ENCODE assay signal across 15 mouse cellular contexts in genomic region chr3:87149425-87149824, GRCm38 (mm10). TPM values are rescaled to one million over a fixed set of nuclear protein-coding genes. Genes with fewer than 3 reads are reported as not detected.
DNase-seq lines count a peak whose midpoint lies in the region; ATAC-seq lines count a peak whose summit lies in the region.
"Had no signal": no experiment of that assay in that cellular context is flagged by ENCODE, and none has a peak within 500 bp of the region (broad histone marks: within the 10 kb centered on the region; RNA-seq: fewer than 3 reads in every experiment).

No protein-coding gene starts in this region.

- H3K27ac ChIP-seq in heart, embryonic 10.5 days = peak overlapping the region; percentile 96
- H3K27ac ChIP-seq in kidney, embryonic 15.5 days = peak overlapping the region; percentile 98
- H3K27ac ChIP-seq in limb, embryonic 10.5 days = peak overlapping the region; percentile 94

- no peaks in the 10 kb centered on the region for H3K9me3 ChIP-seq in heart, embryonic 10.5 days
- H3K9me3 ChIP-seq in kidney, embryonic 15.5 days (replicated peaks) = no peaks in the 10 kb centered on the region
- H3K9me3 ChIP-seq in limb, embryonic 10.5 days (replicated peaks) = no peaks in the 10 kb centered on the region

- H3K4me3 ChIP-seq in heart, embryonic 10.5 days = no peak overlapping the region
- H3K4me3 ChIP-seq in kidney, embryonic 15.5 days (replicated peaks) = no peak overlapping the region
- no peak overlapping the region for H3K4me3 ChIP-seq in limb, embryonic 10.5 days
- H3K4me3 ChIP-seq: erythroblast, embryonic 14.5 days had no signal

- H3K36me3 ChIP-seq in heart, embryonic 10.5 days = peaks cover 17% of the 10 kb centered on the region; the same call in 1 of the 2 replicates
- H3K36me3 ChIP-seq in kidney, embryonic 15.5 days = peaks cover 3% of the 10 kb centered on the region; the same call in 1 of the 2 replicates
- peaks cover 34% of the 10 kb centered on the region for H3K36me3 ChIP-seq in limb, embryonic 10.5 days

- no peak overlapping the region for H3K4me2 ChIP-seq in kidney, embryonic 15.5 days

- 54% methylated on average over 10 of the region's 10 CpGs for WGBS in heart, embryonic 10.5 days
- WGBS in kidney, embryonic 15.5 days = 64% methylated on average over 10 of the region's 10 CpGs
- WGBS in limb, embryonic 10.5 days = 83% methylated on average over 10 of the region's 10 CpGs

- peaks cover 70% of the 10 kb centered on the region for H3K4me1 ChIP-seq in heart, embryonic 10.5 days
- peaks cover 66% of the 10 kb centered on the region for H3K4me1 ChIP-seq in kidney, embryonic 15.5 days
- peaks cover 74% of the 10 kb centered on the region for H3K4me1 ChIP-seq in limb, embryonic 10.5 days

- no peaks in the 10 kb centered on the region for H3K27me3 ChIP-seq in heart, embryonic 10.5 days (ENCODE audit: insufficient read depth, poor library complexity, severe bottlenecking)
- no peaks in the 10 kb centered on the region for H3K27me3 ChIP-seq in kidney, embryonic 15.5 days
- H3K27me3 ChIP-seq in limb, embryonic 10.5 days (ENCODE audit: low read depth, poor library complexity, severe bottlenecking) = no peaks in the 10 kb centered on the region

- no peak overlapping the region for H3K9ac ChIP-seq in kidney, embryonic 15.5 days

- no peak for ATAC-seq in kidney, embryonic 15.5 days (replicated peaks; ENCODE audit: low FRiP score)

- DNase-seq in heart, embryonic 10.5 days (ENCODE audit: low spot score) = no peak
- DNase-seq in heart, adult 18-20 months = no peak
- DNase-seq in kidney, adult 9 months = no peak
- DNase-seq in NIH3T3 (ENCODE audit: low read depth) = peak; percentile 55
- DNase-seq in limb, embryonic 10.5 days (ENCODE audit: low spot score) = no peak
- no peak for DNase-seq in urinary bladder, postnatal 14 days (ENCODE audit: low spot score)
- no peak for DNase-seq in cerebellum, postnatal 25 days
- DNase-seq: adrenal gland, postnatal 36 days; B cell, adult 2 months; cerebellum, adult 18-20 months; kidney, postnatal 36 days; lung, postnatal 36 days had no signal

RNA-seq across cellular contexts. Expression of gene Kirrel, which starts 25.1 kb away (rescaled TPM):
- polyA plus RNA-seq in heart, embryonic 10.5 days (2016; fragmentation: Nextera tagmentation; extraction: Ambion mirVana) = 17.9 and 27.9 TPM in 2 replicates
- total RNA-seq in heart, adult 18-20 months (2021) = 1 to 10 TPM; 5.4 to 6.3 TPM
- polyA plus RNA-seq in kidney, embryonic 15.5 days (2015; fragmentation: Nextera tagmentation; extraction: Ambion mirVana) = 17.2 and 18.5 TPM in 2 replicates
- 17.4 and 19.0 TPM in 2 replicates for polyA plus RNA-seq in limb, embryonic 10.5 days (2016; fragmentation: Nextera tagmentation; extraction: Ambion mirVana)
- total RNA-seq: monocyte, adult 5-6 weeks had no signal
- polyA plus RNA-seq: erythroblast, embryonic 14.5 days had no signal
